Mouse (Mus musculus) heart, embryonic 13.5 days (tissue): ENCODE measurements around the gene Cyp11a1. TPM values are rescaled to one million over a fixed set of nuclear protein-coding genes. Genes with fewer than 3 reads are reported as not detected.

Experiments used
- ATAC-seq: fragments of 200-750 bp; cut with Nextera tagmentation; 2 replicates; pipeline ENCODE4 v1.8.0; 2017; ENCODE audit warnings: moderate TSS enrichment; ENCODE audit not compliant: insufficient number of reproducible peaks, low FRiP score, low TSS enrichment; ENCODE audit errors: extremely low read depth
- H3K27ac ChIP-seq: fragments of 300-500 bp; sonication (generic); replicated peaks from 2 replicates; pipeline ENCODE4 v1.5.1; 2015; ENCODE audit warnings: moderate library complexity, mild to moderate bottlenecking, inconsistent platforms
- H3K27me3 ChIP-seq: fragments of 300-500 bp; sonication (generic); replicated peaks from 2 replicates; pipeline ENCODE4 v1.6.1; 2015; ENCODE audit warnings: mild to moderate bottlenecking, inconsistent platforms
- H3K36me3 ChIP-seq: fragments of 300-500 bp; sonication (generic); 2 replicates; pipeline ENCODE4 v1.6.1; 2015; ENCODE audit warnings: mild to moderate bottlenecking, inconsistent platforms
- H3K4me1 ChIP-seq: fragments of 300-500 bp; sonication (generic); 2 replicates; pipeline ENCODE4 v1.6.1; 2015; ENCODE audit warnings: inconsistent platforms
- H3K4me2 ChIP-seq: fragments of 300-500 bp; sonication (generic); 2 replicates; pipeline ENCODE4 v1.6.1; 2015; ENCODE audit warnings: inconsistent platforms, mild to moderate bottlenecking, moderate library complexity
- H3K4me3 ChIP-seq: fragments of 300-500 bp; sonication (generic); 2 replicates; pipeline ENCODE4 v1.5.1; 2015; ENCODE audit warnings: moderate library complexity, mild to moderate bottlenecking, inconsistent platforms
- H3K9ac ChIP-seq: fragments of 300-500 bp; sonication (generic); 2 replicates; pipeline ENCODE4 v1.6.1; 2015; ENCODE audit warnings: inconsistent platforms, mild to moderate bottlenecking, moderate library complexity
- H3K9me3 ChIP-seq: fragments of 300-500 bp; sonication (generic); 2 replicates; pipeline ENCODE4 v1.6.1; 2016; ENCODE audit warnings: inconsistent platforms
- WGBS: fragments of 180-500 bp; shearing (Covaris S2); methylation state at CpG from one replicate; pipeline ENCODE4 v1.1.7; 2015; ENCODE audit warnings: mixed read lengths; 5-methylcytosine and 5-hydroxymethylcytosine counted together
- polyA plus RNA-seq: library from polyadenylated mRNA; unstranded; fragments of >200 nt; fragmentation: Nextera tagmentation; extraction: Ambion mirVana; gene quantifications from 2 replicates; pipeline ENCODE4 v1.2.1, GENCODE M21; 2015

Gene Cyp11a1
- polyA plus RNA-seq, 1 experiment from 2014 or later: 0.23 TPM

- Histone ChIP-seq H3K4me3 (no peak overlapping the region), H3K9me3 (0 out of 2 replicates have a peak, but pooled peaks cover 4% of the 10 kb centered on the region), H3K36me3 (no peaks in the 10 kb centered on the region), H3K27ac (no peak overlapping the region), H3K27me3 (no peaks in the 10 kb centered on the region), H3K4me1 (peaks cover 24% of the 10 kb centered on the region), H3K9ac (no peak overlapping the region), H3K4me2 (no peak overlapping the region)
- WGBS: 47% methylated on average over 5 of the region's 5 CpGs
- ATAC-seq: no peak
These were observed 32.0 kb upstream of the Cyp11a1 start for GRCm38 (mm10) chr9:57974221-57974620.

GRCm38 (mm10) chr9:57975200-57975821 lies 30.9 kb upstream of the Cyp11a1 start:
- Histone ChIP-seq H3K36me3 (no peaks in the 10 kb centered on the region), H3K4me1 (peaks cover 24% of the 10 kb centered on the region), H3K27ac (no peak overlapping the region), H3K4me2 (no peak overlapping the region), H3K9me3 (0 out of 2 replicates have a peak, but pooled peaks cover 4% of the 10 kb centered on the region), H3K9ac (no peak overlapping the region), H3K27me3 (no peaks in the 10 kb centered on the region; the same call in 1 of the 2 replicates), H3K4me3 (no peak overlapping the region)
- WGBS: 63% methylated on average over 5 of the region's 5 CpGs
- no peak for ATAC-seq

- Histone ChIP-seq H3K4me1 (peaks cover 13% of the 10 kb centered on the region), H3K27me3 (no peaks in the 10 kb centered on the region; the same call in 1 of the 2 replicates), H3K36me3 (no peaks in the 10 kb centered on the region), H3K9ac (no peak overlapping the region), H3K4me3 (no peak overlapping the region), H3K27ac (no peak overlapping the region), H3K4me2 (no peak overlapping the region), H3K9me3 (0 out of 2 replicates have a peak, but pooled peaks cover 4% of the 10 kb centered on the region)
- no peak for ATAC-seq
- 49% methylated on average over 6 of the region's 6 CpGs for WGBS
These were observed 28.2 kb upstream of the Cyp11a1 start for GRCm38 (mm10) chr9:57978025-57978424.

- no peak overlapping the region for H3K27ac ChIP-seq
- no peaks in the 10 kb centered on the region for H3K36me3 ChIP-seq
- peaks cover 7% of the 10 kb centered on the region for H3K4me1 ChIP-seq
- 21% methylated on average over 3 of the region's 3 CpGs for WGBS
- no peaks in the 10 kb centered on the region; the same call in 1 of the 2 replicates for H3K27me3 ChIP-seq
- no peak overlapping the region for H3K4me3 ChIP-seq
- 0 out of 2 replicates have a peak, but pooled peaks cover 4% of the 10 kb centered on the region for H3K9me3 ChIP-seq
- no peak overlapping the region for H3K4me2 ChIP-seq
- ATAC-seq: no peak
- H3K9ac ChIP-seq: no peak overlapping the region
These were observed 27.4 kb upstream of the Cyp11a1 start for GRCm38 (mm10) chr9:57978858-57979257.

GRCm38 (mm10) chr9:57980570-57980969 lies 25.6 kb upstream of the Cyp11a1 start:
- Histone ChIP-seq H3K9ac (no peak overlapping the region), H3K4me3 (no peak overlapping the region), H3K27me3 (peaks cover 2% of the 10 kb centered on the region; the same call in 1 of the 2 replicates), H3K4me2 (no peak overlapping the region), H3K9me3 (0 out of 2 replicates have a peak, but pooled peaks cover 4% of the 10 kb centered on the region), H3K27ac (no peak overlapping the region), H3K36me3 (no peaks in the 10 kb centered on the region), H3K4me1 (peaks cover 3% of the 10 kb centered on the region; the same call in 1 of the 2 replicates)
- no peak for ATAC-seq
- 79% methylated on average over 10 of the region's 10 CpGs for WGBS

- ATAC-seq: no peak
- no peak overlapping the region for H3K27ac ChIP-seq
- H3K9me3 ChIP-seq: no peaks in the 10 kb centered on the region
- WGBS: 88% methylated on average over 8 of the region's 8 CpGs
- H3K27me3 ChIP-seq: peaks cover 18% of the 10 kb centered on the region; the same call in 1 of the 2 replicates
- H3K4me3 ChIP-seq: no peak overlapping the region
- no peak overlapping the region for H3K4me2 ChIP-seq
- no peaks in the 10 kb centered on the region for H3K36me3 ChIP-seq
- no peak overlapping the region for H3K9ac ChIP-seq
- H3K4me1 ChIP-seq: 0 out of 2 replicates have a peak, but pooled peaks cover 3% of the 10 kb centered on the region
These were observed 20.9 kb upstream of the Cyp11a1 start for GRCm38 (mm10) chr9:57985304-57985703.

GRCm38 (mm10) chr9:57986293-57986692 lies 19.9 kb upstream of the Cyp11a1 start:
- Histone ChIP-seq H3K4me1 (0 out of 2 replicates have a peak, but pooled peaks cover 3% of the 10 kb centered on the region), H3K9me3 (no peaks in the 10 kb centered on the region), H3K4me3 (no peak overlapping the region), H3K36me3 (no peaks in the 10 kb centered on the region), H3K27me3 (peaks cover 18% of the 10 kb centered on the region; the same call in 1 of the 2 replicates), H3K9ac (no peak overlapping the region), H3K27ac (no peak overlapping the region), H3K4me2 (no peak overlapping the region)
- WGBS: 51% methylated on average over 7 of the region's 7 CpGs
- ATAC-seq: no peak

- H3K27me3 ChIP-seq: peaks cover 24% of the 10 kb centered on the region; the same call in 1 of the 2 replicates
- no peaks in the 10 kb centered on the region for H3K9me3 ChIP-seq
- H3K4me2 ChIP-seq: no peak overlapping the region
- ATAC-seq: no peak
- H3K4me1 ChIP-seq: 0 out of 2 replicates have a peak, but pooled peaks cover 3% of the 10 kb centered on the region
- no peak overlapping the region for H3K27ac ChIP-seq
- no peak overlapping the region for H3K4me3 ChIP-seq
- no peaks in the 10 kb centered on the region for H3K36me3 ChIP-seq
- 90% methylated on average over 2 of the region's 2 CpGs for WGBS
- no peak overlapping the region for H3K9ac ChIP-seq
These were observed 18.1 kb upstream of the Cyp11a1 start for GRCm38 (mm10) chr9:57988098-57988497.

- no peak for ATAC-seq
- 0 out of 2 replicates have a peak, but pooled peaks cover 3% of the 10 kb centered on the region for H3K4me1 ChIP-seq
- no peak overlapping the region for H3K27ac ChIP-seq
- no peak overlapping the region for H3K4me2 ChIP-seq
- 77% methylated on average over 6 of the region's 6 CpGs for WGBS
- no peaks in the 10 kb centered on the region for H3K36me3 ChIP-seq
- peaks cover 24% of the 10 kb centered on the region; the same call in 1 of the 2 replicates for H3K27me3 ChIP-seq
- no peak overlapping the region for H3K4me3 ChIP-seq
- no peak overlapping the region for H3K9ac ChIP-seq
- H3K9me3 ChIP-seq: no peaks in the 10 kb centered on the region
These were observed 16.9 kb upstream of the Cyp11a1 start for GRCm38 (mm10) chr9:57989309-57989708.

GRCm38 (mm10) chr9:57990438-57991110 lies 15.6 kb upstream of the Cyp11a1 start:
- Histone ChIP-seq H3K9ac (no peak overlapping the region), H3K9me3 (no peaks in the 10 kb centered on the region), H3K4me1 (0 out of 2 replicates have a peak, but pooled peaks cover 3% of the 10 kb centered on the region), H3K27ac (no peak overlapping the region), H3K4me2 (no peak overlapping the region), H3K4me3 (no peak overlapping the region), H3K27me3 (peaks cover 31% of the 10 kb centered on the region), H3K36me3 (no peaks in the 10 kb centered on the region)
- no peak for ATAC-seq
- WGBS: 25% methylated on average over 10 of the region's 10 CpGs

GRCm38 (mm10) chr9:57992060-57992459 lies 14.2 kb upstream of the Cyp11a1 start:
- Histone ChIP-seq H3K9ac (no peak overlapping the region), H3K9me3 (no peaks in the 10 kb centered on the region), H3K36me3 (no peaks in the 10 kb centered on the region), H3K27ac (no peak overlapping the region), H3K4me1 (0 out of 2 replicates have a peak, but pooled peaks cover 3% of the 10 kb centered on the region), H3K27me3 (peaks cover 38% of the 10 kb centered on the region), H3K4me2 (no peak overlapping the region), H3K4me3 (no peak overlapping the region)
- 71% methylated on average over 3 of the region's 3 CpGs for WGBS
- no peak for ATAC-seq
